Mouse (Mus musculus) telencephalon, adult 2 months (tissue): ENCODE results near the gene Dnajc2.

ENCODE experiments used
- DNase-seq: peaks from one replicate; pipeline ENCODE4 v3.0.0-alpha.2; 2011; ENCODE audit warnings: low read depth, low spot score

Gene Dnajc2

DNA sequence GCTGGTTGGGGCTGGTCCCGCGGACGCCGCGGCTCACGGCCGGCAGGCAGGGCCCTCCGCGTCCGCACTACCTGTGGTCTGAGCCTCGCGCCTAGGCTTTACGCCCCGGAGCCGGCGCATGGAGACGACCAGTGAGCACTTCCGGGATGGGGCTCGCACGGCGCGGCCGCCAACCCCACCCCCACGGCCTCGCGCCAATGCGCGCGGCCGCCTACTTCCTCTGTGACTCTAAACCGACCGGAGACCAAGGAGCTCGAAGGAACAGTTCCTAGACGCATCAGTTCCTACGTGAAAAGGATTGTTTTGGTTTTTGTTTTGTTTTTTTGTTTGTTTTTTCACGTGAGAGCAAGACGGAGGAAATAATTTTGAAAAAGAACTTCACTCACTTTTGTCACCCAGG, at the start of gene Dnajc2, which contains the start of gene Psmc2:
Gene Dnajc2 (minus strand): TSS at position 199 of the 400 bp plus-strand sequence.
Gene Psmc2 (plus strand): TSS at position 231 of the 400 bp plus-strand sequence.
- peak; percentile 92 for DNase-seq

DNA sequence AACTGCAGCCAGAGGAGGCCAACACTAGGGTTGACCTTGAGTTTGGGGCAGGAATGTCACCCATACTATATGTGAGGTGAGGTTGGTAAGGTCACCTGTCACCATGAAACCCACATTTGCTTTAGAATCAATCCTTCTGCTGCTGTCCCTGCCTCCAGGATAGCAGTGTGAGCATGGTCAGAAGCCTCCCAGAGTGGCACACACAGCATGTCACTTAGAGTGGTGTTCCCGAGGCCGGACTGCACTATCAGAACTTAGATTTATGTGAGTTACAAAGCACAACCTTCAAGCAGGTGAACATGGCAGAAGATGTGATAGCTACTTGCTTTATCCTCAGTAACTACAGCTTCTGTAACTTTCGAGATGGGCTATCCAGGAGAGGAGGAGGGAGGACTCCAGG, 46.7 kb upstream of the Dnajc2 start:
- DNase-seq = no peak

DNA sequence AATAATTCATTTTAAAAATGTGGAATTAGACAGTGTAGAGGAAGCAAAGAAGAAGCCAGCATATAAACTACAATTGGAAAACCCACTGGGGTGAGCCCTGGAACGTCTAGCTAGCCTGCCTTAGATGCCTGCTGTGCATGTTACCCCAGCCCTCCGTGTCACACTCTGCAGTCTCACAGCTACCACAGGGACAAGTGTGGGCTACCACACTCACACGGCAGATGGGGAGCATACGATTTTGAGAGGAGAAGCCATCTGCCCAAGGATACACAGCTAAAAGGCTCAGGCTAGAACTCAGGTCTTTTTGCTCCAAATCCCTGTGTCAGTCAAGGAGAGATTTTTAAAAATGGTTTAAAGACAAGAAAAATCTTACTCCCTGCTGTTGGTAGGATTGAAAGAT, 43.8 kb upstream of the Dnajc2 start:
- peak; percentile 45 for DNase-seq

DNA sequence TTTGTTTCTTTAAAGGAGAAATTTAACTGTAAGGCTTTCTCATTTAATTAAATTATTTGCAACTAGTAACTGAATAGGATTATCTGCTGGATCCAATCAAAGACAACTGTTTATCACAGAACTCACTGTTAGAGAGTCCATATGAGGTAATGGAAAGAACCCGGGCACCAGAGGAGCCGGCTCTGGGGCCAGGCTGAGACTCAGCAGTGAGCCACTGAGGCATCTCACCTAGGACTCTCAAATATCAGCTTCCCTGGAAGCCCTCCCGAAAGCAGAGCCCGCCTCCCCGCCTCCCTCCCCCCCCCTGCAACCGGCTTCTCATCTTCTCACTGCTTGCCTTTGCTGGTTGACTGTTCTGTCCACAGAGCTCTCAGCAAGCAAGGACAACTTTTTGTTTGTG, 42.6 kb upstream of the Dnajc2 start:
- DNase-seq = no peak

DNA sequence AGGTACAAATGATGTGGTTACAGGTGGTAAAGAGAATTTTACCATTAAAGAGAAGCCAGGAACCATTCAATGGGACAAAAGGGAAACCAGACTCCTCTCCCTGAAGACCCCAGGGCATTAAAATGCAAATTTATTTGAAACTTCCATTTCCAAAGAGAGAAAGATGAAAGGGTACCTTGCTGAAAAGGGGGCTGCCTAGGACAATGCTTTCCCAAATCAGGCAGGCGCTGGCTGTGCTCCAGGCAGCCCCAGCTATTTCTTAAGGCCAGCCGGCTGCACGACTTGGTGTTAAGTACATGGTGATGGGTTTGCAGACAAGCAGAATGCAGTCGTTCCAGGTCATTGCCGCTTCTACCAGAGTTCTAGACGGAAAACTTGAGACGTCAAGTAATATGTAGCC, 41.3 kb upstream of the Dnajc2 start:
- DNase-seq = no peak

DNA sequence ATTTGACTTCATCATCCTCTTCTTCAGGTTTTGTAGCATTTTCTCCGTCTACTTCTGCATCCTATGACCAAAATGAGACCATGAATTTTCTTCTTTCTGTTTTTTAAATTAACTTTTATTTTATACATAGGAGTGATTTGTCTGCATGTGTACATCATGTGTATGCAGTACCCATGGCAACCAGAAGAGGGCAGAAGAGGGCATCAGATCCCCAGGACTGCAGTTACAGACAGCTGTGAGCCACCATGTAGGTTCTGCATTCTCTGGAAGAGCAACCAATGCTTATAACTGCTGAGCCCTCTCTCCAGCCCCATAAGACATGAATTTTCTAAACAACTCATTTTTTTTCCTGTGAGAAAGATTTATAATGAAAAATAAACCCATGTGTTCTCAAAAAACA, 28.9 kb upstream of the Dnajc2 start:
- no peak for DNase-seq

DNA sequence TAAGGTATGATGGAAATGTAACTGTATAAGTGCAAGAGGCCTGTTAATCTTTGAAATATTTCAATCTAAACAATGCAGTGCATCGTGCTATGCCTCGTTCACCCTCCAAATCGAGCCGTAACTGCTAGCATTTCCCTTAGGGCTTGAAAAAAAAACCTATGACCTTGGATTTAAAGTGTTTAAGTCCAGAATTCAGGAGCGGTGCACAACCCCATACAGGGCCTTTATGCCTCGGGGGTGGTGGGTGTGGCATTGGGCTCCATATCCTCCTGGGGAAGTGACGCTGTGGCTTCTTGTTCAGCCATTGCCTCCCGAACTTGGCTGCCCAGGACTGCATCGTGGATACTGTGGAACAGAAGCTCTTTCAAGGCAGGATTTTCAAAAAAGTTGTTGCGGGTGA, 25.9 kb upstream of the Dnajc2 start:
- DNase-seq = no peak

DNA sequence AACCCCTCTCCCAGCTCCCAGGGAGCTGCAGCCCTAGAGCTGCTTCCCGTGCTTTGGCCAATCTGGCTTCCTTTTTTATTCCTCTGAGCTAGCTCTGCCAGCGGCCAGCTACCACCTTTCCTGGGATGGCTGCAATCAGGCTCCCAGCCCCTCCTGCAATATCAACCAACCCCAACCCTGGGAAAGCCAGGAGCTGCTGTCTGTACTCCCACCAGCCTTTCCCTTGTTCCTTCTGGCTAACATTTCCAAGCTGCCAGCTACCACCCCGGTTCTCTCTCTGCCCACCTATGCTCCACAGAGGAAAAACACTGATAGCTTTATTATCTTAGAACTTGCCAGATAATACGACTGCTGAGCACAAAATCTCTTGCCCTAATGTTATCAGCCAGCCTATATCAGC, 19.8 kb upstream of the Dnajc2 start:
- DNase-seq = peak; percentile 24

DNA sequence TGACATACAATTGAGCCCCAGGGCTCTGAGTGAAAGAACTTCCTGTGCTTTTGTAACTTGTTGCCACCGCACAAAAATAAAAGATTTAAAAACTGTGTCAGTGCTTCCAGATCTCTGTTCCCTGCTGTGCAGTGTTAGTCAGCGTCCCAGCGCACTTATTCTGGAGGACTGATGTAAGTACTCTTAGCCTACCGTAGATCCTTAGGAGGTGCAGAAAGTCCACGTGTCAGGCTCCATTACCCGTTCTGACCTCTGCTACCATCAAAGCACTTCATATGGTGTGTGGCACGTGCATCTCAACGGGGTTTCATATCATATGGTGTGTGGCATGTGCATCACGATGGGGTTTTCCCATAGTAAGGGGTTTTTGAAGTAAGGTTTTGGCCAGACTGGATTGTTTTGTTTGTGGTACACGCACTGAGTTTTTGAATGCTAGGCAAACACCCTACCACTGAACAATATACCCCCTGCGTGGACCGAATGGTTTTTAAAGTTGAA, 18.7 kb upstream of the Dnajc2 start:
- DNase-seq = no peak

DNA sequence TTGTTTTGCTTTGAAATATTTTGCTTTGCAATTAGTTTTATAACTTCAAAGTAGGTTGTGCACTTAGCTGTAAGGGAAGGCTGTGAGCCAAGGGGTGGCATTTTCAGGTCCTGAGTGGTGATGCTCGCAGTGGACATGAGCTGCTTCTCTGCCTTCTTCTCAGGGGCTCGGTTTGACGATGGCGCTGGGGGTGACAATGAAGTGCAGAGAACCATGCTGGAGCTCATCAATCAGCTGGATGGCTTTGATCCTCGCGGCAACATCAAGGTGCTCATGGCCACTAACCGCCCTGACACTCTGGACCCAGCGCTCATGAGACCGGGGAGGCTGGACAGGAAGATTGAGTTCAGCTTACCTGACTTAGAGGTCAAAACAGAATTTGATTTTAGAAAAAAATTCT, 17.9 kb upstream of the Dnajc2 start:
- DNase-seq = no peak

DNA sequence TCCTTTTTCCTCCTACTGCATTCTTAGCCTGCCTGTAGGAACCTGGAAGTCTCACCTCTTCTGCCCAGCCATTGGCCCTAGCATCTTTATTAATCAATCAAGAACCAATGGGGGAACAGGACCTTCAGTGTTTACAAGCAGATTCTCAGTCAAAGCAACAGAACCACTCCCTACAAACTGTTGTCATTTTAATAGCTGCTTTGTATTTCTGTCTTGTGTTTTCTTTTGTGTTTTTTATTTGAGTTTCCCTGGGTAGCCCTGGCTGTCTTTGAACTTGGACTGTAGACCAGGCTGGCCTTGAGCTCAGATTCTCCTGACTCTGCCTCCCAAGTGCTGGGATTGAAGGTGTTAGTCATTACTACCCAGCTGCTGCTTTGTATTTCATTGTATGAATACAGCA, 7.1 kb upstream of the Dnajc2 start:
- DNase-seq = no peak

DNA sequence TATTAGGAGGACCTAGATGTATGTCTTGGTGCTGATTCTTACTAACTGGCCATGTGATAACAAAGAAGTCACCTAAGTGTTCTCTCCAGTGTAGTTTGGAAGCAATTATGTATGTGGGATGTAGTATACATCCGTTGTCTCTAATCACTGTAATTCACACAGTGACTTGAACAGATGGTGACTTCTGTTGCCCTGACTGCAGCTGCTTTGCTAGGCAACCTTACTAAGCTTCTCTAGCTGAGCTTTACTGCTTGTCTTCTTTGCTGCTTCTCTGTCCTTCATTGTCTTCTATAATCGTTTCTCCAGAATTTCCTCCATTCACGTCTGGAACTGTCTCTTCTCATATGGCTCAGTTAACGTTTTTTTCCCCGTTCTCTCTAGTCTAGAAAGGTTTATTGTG, 4.0 kb upstream of the Dnajc2 start:
- DNase-seq = peak; percentile 10

DNA sequence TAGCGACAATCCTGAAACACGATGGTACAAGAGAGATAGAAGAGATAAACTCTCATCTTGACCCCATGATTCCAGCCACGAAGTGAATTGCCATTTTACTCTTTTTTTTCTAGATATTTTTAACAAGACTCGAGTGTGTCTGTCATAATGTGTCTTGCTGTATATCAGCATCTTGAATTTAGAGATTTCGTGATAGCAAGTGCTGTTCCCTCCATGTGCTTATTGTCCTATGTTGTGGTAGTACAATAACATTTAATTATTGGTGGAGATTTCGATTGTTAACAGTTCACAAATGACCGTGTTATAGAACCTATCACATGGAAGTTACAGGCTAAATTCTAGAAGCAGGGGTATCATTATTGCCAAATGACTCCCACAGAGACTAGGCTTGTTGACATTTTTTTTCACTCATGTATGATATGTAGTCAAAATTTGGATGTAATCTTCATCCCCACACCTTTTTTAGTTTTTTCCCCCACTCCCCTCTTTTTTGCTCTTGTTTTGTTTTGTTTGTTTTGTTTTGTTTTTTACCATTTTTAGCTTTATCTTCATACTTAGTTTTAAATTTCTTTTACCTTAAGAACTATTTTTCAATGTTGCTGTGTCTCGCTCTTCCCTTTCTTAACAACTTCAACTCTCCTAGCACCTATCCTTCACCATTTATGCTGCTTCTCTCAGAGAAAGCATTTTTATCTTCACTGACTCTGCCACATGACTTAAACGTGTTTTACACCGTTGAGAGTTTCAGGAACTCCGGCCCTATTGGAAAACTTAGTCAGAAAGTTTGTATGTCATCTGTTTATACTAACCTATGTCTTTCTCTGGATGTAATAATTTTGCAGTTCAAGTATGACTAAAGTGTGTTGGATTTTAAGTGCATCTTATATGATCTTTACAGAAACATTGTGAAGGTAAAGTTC, 2.4 kb upstream of the Dnajc2 start:
- DNase-seq = no peak

DNA sequence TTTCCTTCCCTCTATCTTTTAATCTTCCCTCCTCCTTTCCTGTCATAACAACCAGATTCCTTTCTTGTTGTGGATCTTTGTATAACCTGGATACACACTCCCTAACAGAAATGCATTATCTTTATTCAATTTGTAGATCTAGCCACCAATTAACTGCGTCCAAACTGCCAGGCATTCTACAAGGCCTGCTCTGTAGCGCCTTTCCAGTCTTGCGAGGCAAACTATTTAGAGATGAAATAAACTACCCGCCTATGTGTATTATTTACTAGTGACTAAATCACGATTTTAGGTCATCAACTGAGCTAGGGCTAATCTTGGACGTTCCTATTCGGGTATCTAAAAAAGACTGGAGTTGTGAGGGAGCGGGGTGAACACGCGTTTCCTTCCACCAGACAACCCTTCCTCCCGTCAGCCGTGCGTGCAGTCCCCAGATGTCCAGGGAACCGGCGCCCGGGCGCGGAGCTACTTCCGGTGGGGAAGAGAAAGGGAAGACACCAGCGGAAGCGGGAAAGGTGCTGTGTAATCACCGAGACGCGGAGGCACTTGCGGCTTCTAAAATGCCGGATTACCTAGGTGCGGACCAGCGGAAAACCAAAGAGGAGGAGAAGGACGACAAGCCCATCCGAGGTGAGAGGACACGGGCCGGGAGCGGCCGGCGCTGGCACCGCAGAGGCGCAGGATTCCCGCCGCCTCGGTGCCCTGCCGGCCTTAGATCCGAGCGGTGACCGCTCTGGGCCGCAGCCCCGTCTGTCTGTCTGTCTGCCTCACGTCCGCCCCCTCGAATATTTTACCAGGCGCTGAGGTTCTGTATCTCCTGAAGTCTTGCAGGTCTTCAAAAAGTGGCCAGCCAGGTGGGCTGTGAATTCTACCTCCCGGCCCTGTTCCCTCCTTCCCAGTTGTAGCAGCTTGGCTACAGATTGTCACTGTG, 1.5 kb upstream of the Dnajc2 start:
- DNase-seq = peak; percentile 88

DNA sequence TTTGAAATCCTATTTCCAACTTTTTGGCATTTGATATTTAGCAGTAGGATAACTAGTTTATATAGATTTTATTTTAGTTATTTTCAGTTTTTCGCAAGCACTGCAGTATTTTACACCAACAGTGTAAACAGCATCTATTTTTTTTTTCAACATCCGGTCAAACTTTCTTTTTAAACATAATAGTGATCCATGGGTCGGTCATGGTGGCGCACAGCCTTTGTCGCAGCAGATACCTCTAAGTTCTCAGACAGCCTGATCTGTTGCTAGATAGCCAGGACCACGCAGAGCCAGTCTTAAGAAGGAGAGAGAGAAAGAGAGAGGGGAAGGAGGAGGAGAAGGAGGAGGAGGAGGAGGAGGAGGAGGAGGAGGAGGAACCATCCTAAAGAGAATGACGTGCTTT, 725 bp upstream of the Dnajc2 start:
- DNase-seq = no peak

DNA sequence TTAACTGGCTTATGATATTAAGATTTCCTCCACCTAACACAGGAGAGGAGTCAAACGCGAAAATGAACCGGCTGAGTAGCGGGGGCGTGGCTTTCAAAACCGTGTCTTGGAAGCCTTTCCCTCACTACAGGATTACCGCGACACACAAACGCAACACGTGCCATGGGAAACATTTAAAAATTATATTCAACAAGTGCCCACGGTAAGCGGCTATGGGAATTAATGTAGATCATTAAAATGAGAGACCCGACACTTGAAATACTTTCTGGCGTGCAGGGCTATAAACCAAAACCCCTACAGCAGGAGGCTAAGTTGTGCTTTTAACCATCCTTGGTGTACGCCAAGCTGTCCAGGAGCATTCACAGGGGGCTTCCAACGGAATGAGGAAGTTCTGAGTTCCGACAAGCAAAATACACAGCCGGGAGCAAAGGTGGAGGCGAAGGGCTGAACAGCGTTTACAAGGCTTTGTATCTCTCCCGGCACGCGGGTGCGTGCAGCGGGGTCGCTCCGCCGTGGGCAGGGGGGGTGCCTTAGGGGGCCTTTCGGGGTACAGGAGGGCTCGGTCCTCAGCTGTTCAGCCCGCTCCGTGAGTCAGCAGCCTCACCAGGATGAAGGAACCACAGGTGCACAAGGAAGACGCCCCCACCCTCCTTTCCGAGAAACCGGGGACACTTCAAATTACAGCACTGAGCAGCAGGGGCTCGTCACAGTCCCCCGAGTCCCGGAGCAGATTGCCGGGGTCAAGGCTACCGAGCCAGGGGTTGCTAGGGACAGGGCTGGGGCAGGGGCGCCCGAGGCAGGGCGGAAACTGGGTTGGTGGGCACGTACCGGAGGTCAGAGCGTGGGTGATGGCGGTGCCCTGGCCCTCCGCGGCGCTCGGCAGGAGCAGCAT, 644 bp downstream of the Dnajc2 start:
- DNase-seq = no peak

DNA sequence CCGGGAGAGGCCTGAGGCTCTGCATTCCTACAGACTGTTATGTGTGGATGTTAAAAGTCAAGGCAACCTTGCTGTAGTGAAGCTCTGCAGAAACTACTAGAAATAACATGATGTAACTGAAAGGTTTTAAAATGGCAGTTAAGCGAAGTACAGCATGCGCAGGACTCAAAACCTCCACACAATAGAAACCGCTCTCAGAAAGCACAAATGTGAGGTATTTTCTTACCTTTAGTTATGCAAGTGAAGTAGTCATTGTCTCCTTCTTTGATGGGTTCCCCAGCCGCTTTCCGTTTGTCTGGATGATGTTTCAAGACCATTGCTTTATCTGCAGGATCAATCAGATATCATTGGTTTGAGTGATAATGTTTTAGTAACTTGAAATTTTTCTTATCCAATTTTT, 8.6 kb downstream of the Dnajc2 start:
- no peak for DNase-seq

DNA sequence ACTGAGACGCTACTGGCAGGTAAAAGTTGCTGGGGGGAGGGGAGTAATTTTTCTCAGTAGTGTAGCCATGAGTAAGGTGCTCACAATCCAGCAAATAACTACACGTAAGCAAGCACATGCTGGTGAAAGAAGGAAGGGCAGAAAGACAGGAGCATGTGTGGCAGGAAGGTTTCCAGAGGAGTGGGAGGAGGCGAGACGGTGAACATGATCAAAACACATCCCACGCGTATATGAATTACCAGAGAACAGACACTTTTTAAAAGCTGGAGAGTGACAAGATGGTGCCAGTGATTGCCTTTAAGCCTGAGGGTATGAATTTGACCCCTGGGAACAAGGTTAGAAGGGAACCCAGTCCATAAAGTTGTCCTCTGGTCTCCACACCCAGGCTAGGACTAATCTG, 15.2 kb downstream of the Dnajc2 start:
- no peak for DNase-seq

DNA sequence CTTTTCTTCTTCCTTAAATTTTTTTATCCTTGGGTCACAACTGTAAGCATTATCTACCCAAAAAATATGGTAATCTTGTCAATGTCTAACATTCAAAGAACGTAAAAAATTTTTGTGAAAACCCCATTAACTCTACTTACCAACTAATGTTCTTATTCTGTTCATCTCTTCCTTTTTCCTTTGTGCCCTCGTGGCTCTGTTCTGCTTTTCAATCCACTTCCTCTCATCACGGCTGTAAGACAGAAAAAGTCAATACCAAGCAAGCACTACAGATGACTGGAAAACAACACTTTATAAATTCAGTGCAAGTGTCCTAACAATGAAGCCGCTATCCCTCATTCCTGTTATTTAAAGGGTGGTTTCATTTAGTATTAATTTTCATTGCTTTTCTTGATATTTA, 16.5 kb downstream of the Dnajc2 start:
- DNase-seq = no peak

DNA sequence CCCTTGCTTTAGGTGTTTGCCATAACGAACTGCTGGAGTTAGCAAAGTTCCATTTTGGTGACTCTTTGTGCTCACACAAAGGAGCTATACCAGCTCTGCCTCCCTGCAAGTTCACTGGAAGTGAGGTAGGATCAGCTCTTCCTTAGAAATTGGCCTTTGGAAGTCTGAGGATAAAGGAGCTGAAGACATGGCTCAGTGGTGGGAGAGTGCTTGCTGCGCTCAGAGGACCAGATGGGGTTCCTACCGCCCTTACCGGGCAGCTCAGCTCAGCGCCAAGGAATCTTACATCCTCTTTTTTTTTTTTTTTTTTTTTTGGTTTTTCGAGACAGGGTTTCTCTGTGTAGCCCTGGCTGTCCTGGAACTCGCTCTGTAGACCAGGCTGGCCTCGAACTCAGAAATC, 39.1 kb downstream of the Dnajc2 start:
- DNase-seq = no peak

DNA sequence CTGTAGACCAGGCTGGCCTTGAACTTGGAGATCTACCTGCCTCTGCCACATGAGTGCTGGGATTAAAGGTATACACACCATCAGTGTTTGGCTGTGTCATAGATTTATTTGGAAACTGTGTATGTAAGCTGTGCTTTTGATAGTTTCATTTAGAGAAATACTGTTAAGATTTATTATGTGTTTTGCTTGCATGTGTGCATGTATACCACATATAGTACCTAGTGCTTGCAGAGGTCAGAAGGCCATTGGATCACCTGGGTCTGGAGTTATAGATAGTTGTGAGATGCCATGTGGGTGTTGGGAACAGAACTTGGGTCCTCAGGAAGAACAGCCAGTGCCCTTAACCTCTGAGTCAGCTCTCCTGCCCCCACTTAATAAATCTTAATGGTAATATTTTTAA, 40.4 kb downstream of the Dnajc2 start:
- no peak for DNase-seq
